Mouse (Mus musculus) gastrocnemius, adult 2 months (tissue): Measurements from ENCODE around the gene Fam43a. TPM values are rescaled to one million over a fixed set of nuclear protein-coding genes. Genes with fewer than 3 reads are reported as not detected.

Experiments used
- DNase-seq: peaks from one replicate; pipeline ENCODE4 v3.0.0; 2022
- H3K27ac ChIP-seq: fragments of 200-600 bp; 2 replicates; pipeline ENCODE4 v1.8.1; 2022; ENCODE audit warnings: mild to moderate bottlenecking
- H3K4me3 ChIP-seq: fragments of 200-600 bp; 2 replicates; pipeline ENCODE4 v1.8.1; 2022; ENCODE audit warnings: mild to moderate bottlenecking, moderate library complexity
- CTCF ChIP-seq: fragments of 200-600 bp; IDR thresholded peaks from 2 replicates; pipeline ENCODE4 v1.8.1; 2022; ENCODE audit warnings: antibody characterized with exemption, mild to moderate bottlenecking, moderate library complexity
- intact Hi-C: fragments of 180-260 bp; cut with DNase I; formaldehyde crosslinking; loops from one replicate; pipeline ENCODE4 v1.15.1; 2025
- total RNA-seq, 2 experiments: library from RNA; stranded (reverse); gene quantifications; 2 replicates each; pipeline ENCODE4 v1.2.3; 2021

Gene Fam43a
- total RNA-seq, 2 experiments from 2014 or later: 4.7 to 6.9 TPM

GRCm38 (mm10) chr16:30616281-30616680, 16.8 kb downstream of the Fam43a start:
- no peak overlapping the region for H3K4me3 ChIP-seq
- TF ChIP-seq CTCF: no peak
- intact Hi-C loops: no loop called here

GRCm38 (mm10) chr16:30623645-30624044, 24.1 kb downstream of the Fam43a start:
- Histone ChIP-seq H3K4me3 (no peak overlapping the region), H3K27ac (no peak overlapping the region)
- no peak for DNase-seq
- no peak for TF ChIP-seq CTCF
- intact Hi-C loops: no loop called here

More at GRCm38 (mm10) chr16:30616281-30616680, 16.8 kb downstream of the Fam43a start:
- no peak overlapping the region for H3K27ac ChIP-seq
- DNase-seq: no peak

- intact Hi-C loops: no loop called here
- no peak overlapping the region for H3K27ac ChIP-seq
- H3K4me3 ChIP-seq: no peak overlapping the region
- no peak for TF ChIP-seq CTCF
- DNase-seq: no peak
Observed at GRCm38 (mm10) chr16:30624640-30625039, 25.1 kb downstream of the Fam43a start.

GRCm38 (mm10) chr16:30627586-30628337, 28.2 kb downstream of the Fam43a start:
- DNase-seq: no peak
- H3K27ac ChIP-seq: no peak overlapping the region; the same call in 1 of the 2 replicates
- intact Hi-C loops: no loop called here
- TF ChIP-seq CTCF: no peak
- no peak overlapping the region for H3K4me3 ChIP-seq

- no peak for TF ChIP-seq CTCF
- intact Hi-C loops: no loop called here
- Histone ChIP-seq H3K4me3 (no peak overlapping the region), H3K27ac (no peak overlapping the region)
- no peak for DNase-seq
Observed at GRCm38 (mm10) chr16:30628401-30628800, 28.9 kb downstream of the Fam43a start.

- Histone ChIP-seq H3K27ac (no peak overlapping the region), H3K4me3 (no peak overlapping the region)
- intact Hi-C loops: no loop called here
- no peak for TF ChIP-seq CTCF
- no peak for DNase-seq
Observed at GRCm38 (mm10) chr16:30629509-30629908, 30.0 kb downstream of the Fam43a start.

- no peak for DNase-seq
- intact Hi-C loops: no loop called here
- no peak for TF ChIP-seq CTCF
- no peak overlapping the region for H3K27ac ChIP-seq
- no peak overlapping the region for H3K4me3 ChIP-seq
Observed at GRCm38 (mm10) chr16:30633906-30634746, 34.6 kb downstream of the Fam43a start.

- no peak for DNase-seq
- intact Hi-C loops: no loop called here
- no peak overlapping the region for H3K27ac ChIP-seq
- no peak for TF ChIP-seq CTCF
- no peak overlapping the region for H3K4me3 ChIP-seq
Observed at GRCm38 (mm10) chr16:30638586-30638985, 39.1 kb downstream of the Fam43a start.

GRCm38 (mm10) chr16:30640591-30640990, 41.1 kb downstream of the Fam43a start:
- H3K27ac ChIP-seq: no peak overlapping the region
- H3K4me3 ChIP-seq: no peak overlapping the region
- no peak for TF ChIP-seq CTCF
- DNase-seq: no peak
- intact Hi-C loops: no loop called here

- intact Hi-C loops: no loop called here
- no peak overlapping the region for H3K4me3 ChIP-seq
- no peak for DNase-seq
- no peak for TF ChIP-seq CTCF
- H3K27ac ChIP-seq: no peak overlapping the region
Observed at GRCm38 (mm10) chr16:30641408-30641807, 41.9 kb downstream of the Fam43a start.

GRCm38 (mm10) chr16:30642229-30642628, 42.7 kb downstream of the Fam43a start:
- intact Hi-C loops: no loop called here
- Histone ChIP-seq H3K4me3 (no peak overlapping the region), H3K27ac (no peak overlapping the region)
- TF ChIP-seq CTCF: peak; percentile 24; the same call in 1 of the 2 replicates
- no peak for DNase-seq

- no peak overlapping the region for H3K4me3 ChIP-seq
- DNase-seq: no peak
- H3K27ac ChIP-seq: no peak overlapping the region
- intact Hi-C loops: no loop called here
- no peak for TF ChIP-seq CTCF
Observed at GRCm38 (mm10) chr16:30644981-30645380, 45.5 kb downstream of the Fam43a start.

GRCm38 (mm10) chr16:30645841-30646558, 46.5 kb downstream of the Fam43a start:
- TF ChIP-seq CTCF: no peak
- no peak overlapping the region for H3K4me3 ChIP-seq
- intact Hi-C loops: no loop called here
- H3K27ac ChIP-seq: no peak overlapping the region
- DNase-seq: no peak
